Mouse (Mus musculus): Measurements from ENCODE around the gene Usp29.
"Not testable (repeated sequence)": the region's sequence is repeated elsewhere in the genome, so short reads cannot be mapped to it uniquely, and the experiment has no call there.

Gene Usp29

GRCm38 (mm10) chr7:6823673-6824072 lies 93.3 kb downstream of the Usp29 start:
- no peak for DNase-seq

- no peak for DNase-seq
Observed at GRCm38 (mm10) chr7:6825966-6826647, 95.7 kb downstream of the Usp29 start.

DNA sequence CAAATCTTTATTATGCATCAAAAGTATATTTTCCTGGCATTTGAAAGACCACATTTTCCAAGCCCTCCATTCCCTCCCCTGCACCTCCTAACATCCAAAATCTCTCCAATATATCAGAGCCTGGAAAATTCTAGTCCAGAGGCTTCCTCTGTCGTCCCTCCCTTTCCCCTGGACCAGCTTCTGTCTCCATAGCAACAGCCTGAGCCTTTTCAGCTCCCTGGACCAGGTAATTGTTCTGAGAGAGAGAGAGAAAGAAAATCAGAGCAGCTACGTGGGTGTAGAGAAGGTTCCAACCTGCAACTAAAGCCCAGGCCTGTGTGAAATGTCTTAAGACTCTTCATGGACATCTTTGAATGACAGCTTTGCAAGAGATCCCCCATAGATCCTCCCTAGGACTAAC lies 98.8 kb downstream of the Usp29 start:
- no peak for DNase-seq

DNA sequence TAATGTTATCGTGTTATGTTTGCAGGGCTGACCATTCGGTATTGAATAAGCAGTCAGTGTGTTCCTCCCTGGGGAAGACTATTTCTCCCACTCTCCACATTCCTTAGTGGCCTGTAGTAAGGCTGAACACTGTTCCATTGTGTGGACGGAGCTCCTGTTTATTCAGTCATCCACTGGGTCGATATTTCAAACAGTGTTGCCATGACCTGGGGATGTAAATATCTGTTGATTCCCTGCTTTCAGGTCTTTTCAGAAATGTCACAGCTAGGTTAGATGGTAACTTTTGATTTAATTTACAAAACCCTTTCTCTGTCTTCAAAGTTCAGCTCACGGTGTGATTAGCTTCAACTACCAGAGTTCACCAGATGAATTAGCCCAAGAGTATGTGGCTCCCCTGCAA lies 104.6 kb downstream of the Usp29 start:
- DNase-seq = no peak

GRCm38 (mm10) chr7:6835351-6835750 lies 105.0 kb downstream of the Usp29 start:
- DNase-seq = no peak

GRCm38 (mm10) chr7:6837297-6837925 lies 107.0 kb downstream of the Usp29 start:
- no peak for DNase-seq

- DNase-seq = no peak
Observed at GRCm38 (mm10) chr7:6837926-6838554, 107.7 kb downstream of the Usp29 start.

DNA sequence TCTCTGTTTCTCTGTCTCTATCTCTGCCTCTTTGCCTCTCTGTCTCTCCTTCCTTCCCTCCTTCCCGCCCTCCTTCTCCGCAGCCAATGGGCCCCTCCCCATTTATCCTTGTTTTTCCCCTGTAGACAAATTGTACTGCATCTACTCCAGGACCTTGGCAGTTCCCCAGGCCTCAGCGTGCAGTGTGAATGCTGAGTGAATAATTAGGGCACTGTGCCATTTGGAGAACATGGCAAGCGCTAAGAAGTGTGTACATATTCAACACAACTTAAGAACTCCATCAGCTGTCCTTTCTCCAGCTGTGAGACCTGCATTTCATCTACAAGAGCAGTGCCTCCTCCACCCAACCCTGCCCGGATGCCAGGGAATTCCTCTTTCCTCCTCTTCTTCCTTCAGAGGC lies 110.5 kb downstream of the Usp29 start:
- DNase-seq = peak; percentile 38

GRCm38 (mm10) chr7:6849495-6849894 lies 119.1 kb downstream of the Usp29 start:
- no peak for DNase-seq

DNA sequence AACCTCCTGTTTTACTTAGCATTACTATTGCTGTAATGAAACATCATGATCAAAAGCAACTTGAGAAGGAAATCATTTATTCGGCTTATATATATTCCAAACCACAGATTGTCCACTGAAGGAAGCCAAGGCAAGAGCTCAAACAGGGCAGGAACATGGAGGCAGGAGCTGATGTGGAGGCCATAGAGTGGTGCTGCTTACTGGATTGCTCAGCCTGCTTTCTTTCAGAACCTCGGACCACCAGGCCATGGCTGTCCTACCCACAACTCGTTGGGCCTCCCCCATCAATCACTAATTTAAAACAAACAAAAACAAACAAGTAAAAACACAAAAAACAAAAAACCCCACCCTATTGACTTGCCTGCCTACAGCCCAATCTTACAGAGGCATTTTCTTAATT lies 119.9 kb downstream of the Usp29 start:
- no peak for DNase-seq

- DNase-seq = no peak
Observed at GRCm38 (mm10) chr7:6851256-6851655, 120.9 kb downstream of the Usp29 start.

GRCm38 (mm10) chr7:6851717-6852503 lies 121.5 kb downstream of the Usp29 start:
- DNase-seq = no peak

DNA sequence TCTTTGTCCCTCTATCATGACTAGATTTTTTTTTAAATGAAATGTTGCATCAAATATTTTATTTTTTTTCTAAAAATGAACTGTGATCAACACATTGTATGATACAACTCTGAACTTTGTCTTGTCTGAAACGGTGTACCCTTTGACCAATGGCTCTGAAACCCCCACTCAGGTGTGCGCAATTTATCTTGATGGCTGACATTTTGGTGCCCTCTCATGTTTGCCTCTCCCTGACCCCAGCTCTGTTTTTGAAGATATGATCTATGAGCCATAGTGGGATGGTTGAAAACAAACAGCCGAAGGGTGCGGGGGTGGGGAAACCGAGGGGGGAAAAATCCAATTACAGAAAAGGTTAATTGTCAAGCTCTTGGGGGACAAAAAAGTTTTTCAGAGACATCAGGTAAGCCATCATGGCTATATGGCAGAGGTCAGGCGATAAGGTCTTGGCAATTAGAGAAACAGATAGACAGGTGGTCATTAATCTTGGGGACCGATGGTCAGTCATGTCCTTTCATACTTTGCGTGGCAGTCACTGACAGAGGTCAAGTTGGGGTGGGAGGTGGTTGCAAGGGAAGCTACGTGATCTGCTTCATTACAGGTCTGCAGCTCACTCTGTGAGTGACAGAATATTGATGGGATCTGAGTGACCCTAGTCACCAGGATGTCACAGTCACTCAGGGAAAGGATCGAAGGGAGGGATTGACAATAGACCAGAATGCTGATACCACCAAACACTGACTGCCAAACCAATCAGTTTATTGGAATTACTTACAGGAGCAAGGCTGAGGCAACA lies 125.4 kb downstream of the Usp29 start:
- DNase-seq = no peak

DNA sequence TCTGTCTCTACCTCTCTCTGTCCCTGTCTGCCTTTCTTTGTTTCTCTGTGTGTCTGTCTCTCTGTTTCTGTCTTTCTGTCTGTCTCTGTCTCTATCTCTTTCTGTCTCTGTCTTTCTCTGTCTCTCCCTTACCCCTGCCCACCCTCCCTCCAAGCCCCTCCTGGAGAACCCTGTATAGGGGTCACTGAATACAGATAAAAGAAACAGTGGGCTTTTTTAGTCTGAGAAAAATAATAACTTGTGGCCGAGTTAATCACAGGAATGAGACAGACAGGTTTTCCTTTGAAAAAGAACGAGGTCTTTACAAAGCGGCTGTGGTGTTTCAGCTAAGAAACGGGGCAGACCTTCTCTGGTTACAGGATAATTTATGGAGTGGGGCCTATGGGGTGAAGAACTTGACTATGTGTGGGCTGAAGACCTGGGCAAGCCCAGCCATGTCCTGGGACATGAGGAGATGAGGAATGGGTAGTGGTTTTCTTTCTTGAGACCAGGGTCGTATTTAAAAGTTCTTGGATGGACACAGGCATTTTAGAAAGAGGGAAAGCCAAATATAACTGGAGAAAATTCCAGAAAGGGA lies 128.4 kb downstream of the Usp29 start:
- DNase-seq = no peak

GRCm38 (mm10) chr7:6860689-6861088 lies 130.3 kb downstream of the Usp29 start:
- no peak for DNase-seq

DNA sequence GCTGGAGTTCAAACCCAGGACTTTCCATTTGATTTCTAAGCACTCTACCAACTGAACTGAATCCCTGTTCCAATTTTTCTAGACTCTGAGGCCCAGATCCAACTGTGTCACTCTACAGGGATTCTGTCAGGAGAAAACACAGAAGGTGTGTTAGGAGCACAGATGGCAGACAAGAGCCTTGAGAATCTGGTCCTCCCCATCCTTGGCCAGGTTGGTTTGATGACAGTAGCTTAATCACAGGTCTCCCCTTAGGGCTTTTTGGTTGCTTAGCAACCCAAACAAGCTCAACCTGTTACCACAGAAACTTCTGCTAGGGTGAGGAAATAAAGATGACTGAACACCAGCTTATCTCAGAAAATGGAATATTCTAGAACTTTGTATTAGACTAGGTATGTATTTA lies 136.0 kb downstream of the Usp29 start:
- peak; percentile 72 for DNase-seq

DNA sequence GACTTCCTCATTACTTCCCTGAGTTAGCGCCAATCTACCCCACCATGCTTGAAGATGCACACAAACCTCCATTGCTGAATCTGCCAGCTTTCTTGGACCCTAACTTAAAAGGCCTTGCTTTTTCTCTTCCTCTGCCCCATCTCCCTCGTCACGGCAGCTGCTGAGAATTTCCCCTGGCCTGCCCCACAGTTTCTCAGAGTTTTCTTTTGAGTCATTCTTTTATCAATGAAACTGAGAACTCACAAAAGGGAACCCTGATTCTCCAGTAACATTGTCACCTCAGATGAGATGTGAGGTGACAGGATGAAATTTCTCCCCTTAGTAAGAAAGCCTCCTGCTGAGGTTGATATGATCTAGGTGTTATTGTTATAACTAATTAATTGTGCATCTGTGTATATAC lies 138.5 kb downstream of the Usp29 start:
- DNase-seq = no peak

- no peak for DNase-seq
Observed at GRCm38 (mm10) chr7:6869556-6869955, 139.2 kb downstream of the Usp29 start.

- DNase-seq = no peak
Observed at GRCm38 (mm10) chr7:6874448-6874847, 144.1 kb downstream of the Usp29 start.

GRCm38 (mm10) chr7:6878202-6878601 lies 147.8 kb downstream of the Usp29 start:
- DNase-seq = no peak

GRCm38 (mm10) chr7:6878849-6879248 lies 148.5 kb downstream of the Usp29 start:
- not testable (repeated sequence) for DNase-seq

- DNase-seq = no peak
Observed at GRCm38 (mm10) chr7:6879512-6880164, 149.3 kb downstream of the Usp29 start.
